Mouse (Mus musculus): Measurements from ENCODE around the gene Yipf3.

DNA sequence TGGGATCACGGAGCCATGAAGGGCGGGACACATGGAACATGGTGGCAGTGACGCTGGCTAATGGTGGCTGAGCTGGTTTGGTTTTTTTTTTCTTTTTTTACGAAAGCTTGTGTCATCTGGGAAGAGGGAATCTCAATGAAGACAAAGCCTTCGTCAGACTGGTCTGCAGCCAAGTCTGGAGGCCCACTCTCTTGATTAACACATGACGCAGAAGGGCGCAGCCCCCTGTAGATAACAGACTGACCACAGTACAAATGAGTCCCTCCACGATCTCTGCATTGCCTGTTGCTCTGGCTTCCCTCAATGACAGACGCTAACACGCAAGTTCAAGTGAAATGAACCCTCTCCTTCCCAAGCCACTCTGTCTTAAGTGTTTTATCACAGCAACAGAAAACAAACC, 27.6 kb downstream of the Yipf3 start:
- TF ChIP-seq CTCF (IDR thresholded peaks at IDR 0.05; ENCODE audit: low read depth, low read length), result no peak
- TF ChIP-seq POLR2A (IDR thresholded peaks at IDR 0.05; ENCODE audit: insufficient read depth, low read length), result no peak
- no peak for TF ChIP-seq EP300 (IDR thresholded peaks at IDR 0.05; ENCODE audit: insufficient read depth, low read depth, low read length)
